Mouse (Mus musculus) stomach, embryonic 14.5 days (tissue): ENCODE results near the gene Ankrd13b. TPM values are rescaled to one million over a fixed set of nuclear protein-coding genes. Genes with fewer than 3 reads are reported as not detected.

Source experiments
- ATAC-seq: fragments of 200-750 bp; cut with Nextera tagmentation; 2 replicates; pipeline ENCODE4 v1.8.0; 2017; ENCODE audit warnings: low read depth, moderate TSS enrichment; ENCODE audit not compliant: insufficient number of reproducible peaks, insufficient read depth, low FRiP score
- H3K27ac ChIP-seq: fragments of 300-500 bp; sonication (generic); 2 replicates; pipeline ENCODE4 v1.5.1; 2014; ENCODE audit warnings: mild to moderate bottlenecking, low read length, moderate library complexity, mixed read lengths
- H3K27me3 ChIP-seq: fragments of 300-500 bp; sonication (generic); 2 replicates; pipeline ENCODE4 v1.6.1; 2014; ENCODE audit warnings: low read length, control low read depth, mixed read lengths; ENCODE audit not compliant: control insufficient read depth, insufficient read depth
- H3K36me3 ChIP-seq: fragments of 300-500 bp; sonication (generic); 2 replicates; pipeline ENCODE4 v1.6.1; 2014; ENCODE audit warnings: mild to moderate bottlenecking, control low read depth, low read length, moderate library complexity, mixed read lengths; ENCODE audit not compliant: control insufficient read depth, insufficient read depth
- H3K4me1 ChIP-seq: fragments of 300-500 bp; sonication (generic); 2 replicates; pipeline ENCODE4 v1.6.1; 2014; ENCODE audit warnings: low read length, control low read depth, mixed read lengths; ENCODE audit not compliant: control insufficient read depth, insufficient read depth
- H3K4me2 ChIP-seq: fragments of 300-500 bp; sonication (generic); replicated peaks from 2 replicates; pipeline ENCODE4 v1.6.1; 2014; ENCODE audit warnings: low read depth, low read length, control low read depth
- H3K4me3 ChIP-seq: fragments of 300-500 bp; sonication (generic); 2 replicates; pipeline ENCODE4 v1.5.1; 2014; ENCODE audit warnings: low read depth, low read length, control low read depth
- H3K9ac ChIP-seq: fragments of 300-500 bp; sonication (generic); replicated peaks from 2 replicates; pipeline ENCODE4 v1.6.1; 2014; ENCODE audit warnings: low read depth, mild to moderate bottlenecking, control low read depth, low read length, moderate library complexity, mixed read lengths
- H3K9me3 ChIP-seq: fragments of 300-500 bp; sonication (generic); 2 replicates; pipeline ENCODE4 v1.6.1; 2016; ENCODE audit warnings: low read depth, low read length, control low read depth; ENCODE audit not compliant: control insufficient read depth
- WGBS: fragments of 180-500 bp; shearing (Covaris S2); extraction: QIAGEN DNeasy Blood & Tissue Kit; methylation state at CpG from one replicate; pipeline ENCODE4 v1.1.7; 2014; 5-methylcytosine and 5-hydroxymethylcytosine counted together
- polyA plus RNA-seq: library from polyadenylated mRNA; unstranded; fragments of >200 nt; fragmentation: Nextera tagmentation; extraction: Ambion mirVana; gene quantifications from 2 replicates; pipeline ENCODE4 v1.2.1, GENCODE M21; 2014

Gene Ankrd13b
- polyA plus RNA-seq, 1 experiment from 2014 or later = 7.1 TPM

GRCm38 (mm10) chr11:77476895-77477294 is 12.6 kb downstream of the Ankrd13b start:
- H3K27ac ChIP-seq = no peak overlapping the region
- H3K36me3 ChIP-seq = peaks cover 7% of the 10 kb centered on the region
- no peaks in the 10 kb centered on the region for H3K9me3 ChIP-seq
- H3K4me2 ChIP-seq = no peak overlapping the region
- no peak for ATAC-seq
- no peaks in the 10 kb centered on the region for H3K4me1 ChIP-seq
- 89% methylated on average over 6 of the region's 6 CpGs for WGBS
- no peak overlapping the region for H3K4me3 ChIP-seq
- H3K9ac ChIP-seq = no peak overlapping the region
- no peaks in the 10 kb centered on the region for H3K27me3 ChIP-seq

- H3K4me3 ChIP-seq = no peak overlapping the region
- 91% methylated on average over 14 of the region's 14 CpGs for WGBS
- ATAC-seq = no peak
- H3K4me2 ChIP-seq = no peak overlapping the region
- no peaks in the 10 kb centered on the region for H3K27me3 ChIP-seq
- H3K27ac ChIP-seq = no peak overlapping the region
- H3K4me1 ChIP-seq = no peaks in the 10 kb centered on the region
- peaks cover 13% of the 10 kb centered on the region for H3K36me3 ChIP-seq
- H3K9me3 ChIP-seq = no peaks in the 10 kb centered on the region
- no peak overlapping the region for H3K9ac ChIP-seq
These were observed 13.3 kb downstream of the Ankrd13b start for GRCm38 (mm10) chr11:77476216-77476615.

GRCm38 (mm10) chr11:77472775-77473174 is 16.7 kb downstream of the Ankrd13b start:
- Histone ChIP-seq H3K27ac (no peak overlapping the region), H3K9ac (no peak overlapping the region), H3K4me3 (no peak overlapping the region), H3K4me2 (no peak overlapping the region), H3K9me3 (no peaks in the 10 kb centered on the region), H3K4me1 (no peaks in the 10 kb centered on the region), H3K27me3 (peaks cover under 1% of the 10 kb centered on the region; the same call in 1 of the 2 replicates), H3K36me3 (peaks cover 20% of the 10 kb centered on the region)
- no peak for ATAC-seq
- 84% methylated on average over 16 of the region's 16 CpGs for WGBS

GRCm38 (mm10) chr11:77471407-77471806 is 18.1 kb downstream of the Ankrd13b start:
- WGBS = 76% methylated on average over 29 of the region's 29 CpGs
- H3K9me3 ChIP-seq = no peaks in the 10 kb centered on the region
- 0 out of 2 replicates have a peak, but pooled peaks cover 6% of the 10 kb centered on the region for H3K4me1 ChIP-seq
- no peak for ATAC-seq
- no peak overlapping the region for H3K4me3 ChIP-seq
- H3K27ac ChIP-seq = no peak overlapping the region
- peaks cover 20% of the 10 kb centered on the region for H3K36me3 ChIP-seq
- H3K9ac ChIP-seq = no peak overlapping the region
- peaks cover 12% of the 10 kb centered on the region for H3K27me3 ChIP-seq
- H3K4me2 ChIP-seq = no peak overlapping the region

GRCm38 (mm10) chr11:77468397-77468796 is 21.1 kb downstream of the Ankrd13b start:
- 77% methylated on average over 9 of the region's 9 CpGs for WGBS
- H3K27ac ChIP-seq = no peak overlapping the region
- H3K4me3 ChIP-seq = no peak overlapping the region
- H3K4me1 ChIP-seq = 0 out of 2 replicates have a peak, but pooled peaks cover 6% of the 10 kb centered on the region
- peaks cover 19% of the 10 kb centered on the region for H3K27me3 ChIP-seq
- no peak for ATAC-seq
- no peak overlapping the region for H3K4me2 ChIP-seq
- H3K9me3 ChIP-seq = no peaks in the 10 kb centered on the region
- H3K9ac ChIP-seq = no peak overlapping the region
- H3K36me3 ChIP-seq = peaks cover 16% of the 10 kb centered on the region; the same call in 1 of the 2 replicates

GRCm38 (mm10) chr11:77467784-77468183 is 21.7 kb downstream of the Ankrd13b start:
- Histone ChIP-seq H3K9ac (no peak overlapping the region), H3K4me1 (0 out of 2 replicates have a peak, but pooled peaks cover 6% of the 10 kb centered on the region), H3K4me2 (no peak overlapping the region), H3K36me3 (peaks cover 16% of the 10 kb centered on the region; the same call in 1 of the 2 replicates), H3K27me3 (peaks cover 20% of the 10 kb centered on the region), H3K9me3 (no peaks in the 10 kb centered on the region), H3K4me3 (no peak overlapping the region), H3K27ac (no peak overlapping the region)
- WGBS = 13% methylated on average over 20 of the region's 20 CpGs
- no peak for ATAC-seq

- WGBS = 3% methylated on average over 25 of the region's 25 CpGs
- H3K4me3 ChIP-seq = no peak overlapping the region
- no peaks in the 10 kb centered on the region for H3K9me3 ChIP-seq
- H3K4me2 ChIP-seq = 0 out of 2 replicates have a peak overlapping the region, but pooled peaks have one; percentile 16
- no peak overlapping the region for H3K9ac ChIP-seq
- peaks cover 25% of the 10 kb centered on the region for H3K27me3 ChIP-seq
- H3K27ac ChIP-seq = no peak overlapping the region
- ATAC-seq = peak; percentile 21; the same call in 1 of the 2 replicates
- H3K36me3 ChIP-seq = peaks cover 15% of the 10 kb centered on the region; the same call in 1 of the 2 replicates
- H3K4me1 ChIP-seq = 0 out of 2 replicates have a peak, but pooled peaks cover 6% of the 10 kb centered on the region
These were observed 22.3 kb downstream of the Ankrd13b start for GRCm38 (mm10) chr11:77467157-77467556.

- Histone ChIP-seq H3K27ac (no peak overlapping the region), H3K9ac (no peak overlapping the region), H3K27me3 (peaks cover 27% of the 10 kb centered on the region), H3K4me3 (no peak overlapping the region), H3K36me3 (peaks cover 9% of the 10 kb centered on the region; the same call in 1 of the 2 replicates), H3K9me3 (no peaks in the 10 kb centered on the region), H3K4me1 (0 out of 2 replicates have a peak, but pooled peaks cover 6% of the 10 kb centered on the region), H3K4me2 (0 out of 2 replicates have a peak overlapping the region, but pooled peaks have one; percentile 16)
- WGBS = 34% methylated on average over 9 of the region's 9 CpGs
- no peak for ATAC-seq
These were observed 22.9 kb downstream of the Ankrd13b start for GRCm38 (mm10) chr11:77466544-77466943.

GRCm38 (mm10) chr11:77465111-77465510 is 24.4 kb downstream of the Ankrd13b start:
- Histone ChIP-seq H3K36me3 (no peaks in the 10 kb centered on the region), H3K27me3 (peaks cover 27% of the 10 kb centered on the region), H3K4me1 (0 out of 2 replicates have a peak, but pooled peaks cover 6% of the 10 kb centered on the region), H3K4me2 (no peak overlapping the region), H3K9me3 (no peaks in the 10 kb centered on the region), H3K4me3 (no peak overlapping the region), H3K27ac (no peak overlapping the region), H3K9ac (no peak overlapping the region)
- WGBS = 64% methylated on average over 3 of the region's 3 CpGs
- ATAC-seq = no peak
